Mouse (Mus musculus): ENCODE data around the gene Tmem151a.

Tmem151a gene

DNA sequence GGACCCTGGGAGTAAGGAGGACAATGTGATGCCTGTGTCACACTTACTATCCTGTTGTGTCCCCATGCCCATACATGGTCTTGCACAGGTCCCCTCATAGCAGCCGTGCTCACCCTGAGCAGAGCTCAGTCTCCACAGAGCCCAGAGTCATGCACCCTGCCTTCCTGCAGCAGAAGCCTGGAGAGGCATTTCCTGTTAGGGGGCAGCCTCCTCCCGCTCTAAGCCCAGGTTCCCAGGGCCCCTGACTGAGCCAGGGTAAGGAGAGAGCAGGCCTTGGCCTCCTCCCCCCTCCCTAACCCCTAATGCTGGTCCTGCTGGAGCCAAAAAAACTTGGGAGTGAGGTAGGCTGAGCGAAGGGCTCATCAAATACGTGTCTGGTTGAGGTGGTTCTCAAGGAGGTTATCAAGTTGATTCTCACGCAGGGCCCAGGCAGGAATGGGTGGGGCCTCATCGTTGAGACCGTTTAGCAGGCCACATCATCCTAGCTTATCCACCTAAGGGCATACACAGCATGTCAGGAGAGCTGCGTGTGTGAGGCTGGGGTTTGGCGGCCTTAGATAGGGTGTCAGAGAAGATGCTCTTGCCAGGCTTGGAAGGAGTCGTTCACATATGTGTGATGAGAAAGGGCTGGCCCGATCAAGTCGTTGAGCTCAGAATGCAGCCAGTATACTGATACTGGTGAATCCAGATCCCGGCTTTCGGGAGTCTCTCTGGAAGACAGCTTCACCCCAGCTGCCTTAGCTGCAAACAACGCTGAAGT lies 18.1 kb downstream of the Tmem151a start:
- DNase-seq (ENCODE audit: low spot score): no peak

DNA sequence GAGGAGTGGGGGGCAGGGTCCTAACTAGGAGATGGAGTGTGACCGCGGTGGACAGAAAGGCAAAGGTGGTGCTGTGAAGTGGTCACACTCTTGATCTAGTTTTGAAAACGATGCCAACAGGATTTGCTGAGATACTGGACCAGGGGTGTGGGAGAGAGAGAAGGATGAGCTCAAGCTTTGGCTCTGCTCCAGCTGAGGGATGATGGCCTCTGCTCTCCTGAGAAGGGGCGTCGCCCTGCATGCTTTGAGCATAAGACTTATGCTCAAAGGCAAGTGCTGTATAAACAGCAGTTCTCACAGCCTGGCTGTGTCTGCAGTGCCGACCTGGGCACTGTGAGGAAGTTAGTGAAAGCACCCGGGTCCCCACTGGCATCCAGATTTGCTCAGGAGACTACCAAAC lies 20.2 kb downstream of the Tmem151a start:
- DNase-seq (ENCODE audit: low spot score): peak; percentile 72

DNA sequence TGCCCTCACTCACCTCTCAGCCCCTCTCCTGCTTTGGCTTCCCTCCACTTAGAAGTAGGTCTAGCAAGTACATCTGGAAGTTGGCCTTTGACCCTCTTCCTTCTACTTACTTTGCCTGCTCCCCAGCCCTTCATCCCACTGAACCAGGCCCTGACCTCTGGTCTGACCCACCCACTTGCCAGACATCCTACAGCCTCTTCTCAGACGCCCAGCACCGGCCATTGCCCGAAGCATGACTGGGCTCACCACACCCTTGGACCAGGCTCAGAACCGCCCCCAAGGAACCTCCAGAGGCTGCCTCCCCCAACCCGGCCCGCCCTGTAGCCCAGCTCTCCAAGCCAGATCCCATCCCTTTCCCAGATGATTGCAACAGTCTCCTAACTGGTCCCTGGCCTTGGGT lies 22.9 kb downstream of the Tmem151a start:
- peak; percentile 73 for DNase-seq (ENCODE audit: low spot score)

DNA sequence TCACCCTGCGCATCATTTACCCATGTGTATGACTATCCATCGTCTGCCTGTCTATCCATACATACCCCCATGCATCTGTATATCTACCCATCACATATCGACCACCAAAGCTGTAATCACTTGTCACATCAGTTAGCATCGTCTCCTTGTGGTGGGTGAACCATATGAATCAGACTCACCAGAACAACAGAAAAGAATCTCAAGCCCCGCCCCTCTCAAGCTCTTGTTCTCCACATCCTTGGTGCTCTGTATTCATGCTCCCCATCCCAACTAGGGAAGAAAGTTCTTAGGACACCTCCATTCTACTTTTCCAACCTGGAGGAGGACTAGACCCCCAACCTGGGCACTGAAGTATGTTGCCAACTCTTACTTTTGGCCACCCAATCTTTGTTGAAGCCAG lies 23.3 kb downstream of the Tmem151a start:
- DNase-seq (ENCODE audit: low spot score): no peak

DNA sequence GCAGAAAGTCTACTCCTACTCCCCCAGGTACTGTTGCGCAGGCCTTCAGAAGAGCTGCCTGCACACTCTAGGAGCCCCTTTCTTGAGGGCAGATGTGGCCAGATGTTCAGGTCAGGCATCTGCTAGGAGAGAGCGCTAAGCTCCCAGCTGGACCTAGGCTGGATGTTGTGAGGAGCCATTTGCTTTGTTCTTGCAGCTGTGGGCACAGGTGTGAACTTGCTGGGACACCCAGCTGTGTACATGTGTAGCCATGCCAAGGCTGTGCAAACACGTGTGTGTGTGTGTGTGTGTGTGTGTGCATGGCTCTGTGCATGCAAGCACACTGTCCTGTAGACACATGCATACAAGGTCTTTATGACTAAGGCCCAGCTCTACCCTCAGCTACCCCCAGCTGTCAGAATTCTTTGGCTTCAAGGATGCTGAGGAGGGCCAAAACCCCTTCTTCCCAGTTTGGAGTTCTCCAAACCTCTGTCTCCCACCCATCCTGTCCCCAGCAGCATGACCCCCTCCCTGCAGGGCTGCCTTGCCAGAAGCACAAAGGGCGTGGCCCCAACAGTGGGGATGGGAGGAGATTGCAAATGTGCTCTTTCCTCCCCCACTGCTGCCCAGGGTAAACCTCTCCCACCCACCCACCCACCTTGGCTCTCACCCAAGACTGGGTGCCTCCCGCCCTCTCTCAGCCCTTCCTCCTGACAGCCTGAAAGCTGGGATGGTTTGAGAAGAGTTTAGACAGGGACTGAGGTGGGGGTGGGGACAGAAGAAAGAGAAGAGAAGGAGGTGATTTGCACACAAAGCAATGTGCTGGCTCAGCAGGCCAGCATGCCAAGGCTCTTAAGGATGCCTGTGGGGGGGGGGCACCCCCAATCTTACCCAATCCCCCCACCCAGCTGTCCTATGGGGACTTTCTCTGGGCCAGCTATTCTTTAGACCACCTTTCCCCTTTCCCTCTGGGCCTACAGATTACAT lies 24.7 kb downstream of the Tmem151a start:
- DNase-seq (ENCODE audit: low spot score): peak; percentile 70

DNA sequence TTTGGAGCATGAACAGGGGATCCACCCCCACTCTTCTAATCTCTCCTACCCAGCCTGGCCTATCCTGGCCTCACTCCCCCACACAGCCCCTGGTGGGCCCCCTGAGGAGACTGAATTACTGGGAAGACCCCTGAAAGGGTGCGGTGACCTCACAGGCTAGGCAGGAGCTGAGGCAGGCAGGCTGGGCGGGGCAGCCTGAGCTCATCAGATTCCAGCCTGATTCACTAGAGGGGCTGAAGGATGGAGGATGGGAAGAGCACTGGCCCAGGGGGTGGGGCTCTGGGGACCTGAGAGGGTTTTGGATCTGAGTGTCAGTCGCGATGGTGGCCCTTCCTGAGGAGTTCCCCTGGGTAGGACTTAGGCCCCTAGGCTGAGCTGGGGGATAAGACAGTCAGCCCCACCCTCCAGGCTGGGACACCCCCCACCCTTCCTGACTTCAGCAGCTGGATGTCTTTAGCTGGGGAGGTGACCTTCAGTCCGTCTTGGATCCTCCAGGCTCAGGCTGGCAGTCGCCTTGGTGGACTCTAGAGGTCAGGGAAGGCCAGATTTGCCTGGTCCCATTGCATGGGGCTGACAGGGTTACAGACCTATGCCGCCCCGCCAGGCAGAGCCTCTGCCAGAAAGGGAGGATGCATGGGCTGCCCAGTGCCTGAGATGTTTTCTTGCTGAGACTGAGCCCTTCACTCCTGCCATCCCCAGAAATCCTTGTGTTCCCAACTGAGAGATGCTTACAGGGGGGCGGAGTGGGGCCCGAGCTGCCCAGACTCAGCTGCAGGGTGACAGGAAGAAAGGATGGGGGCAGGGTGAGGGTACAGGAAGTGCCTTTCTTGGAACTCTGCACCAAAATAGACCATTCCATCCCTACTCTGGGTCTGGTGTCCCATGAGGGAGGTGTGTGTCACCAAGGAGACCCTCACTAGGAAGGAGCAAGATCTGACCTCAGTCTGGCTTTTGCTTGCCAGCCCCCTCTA lies 26.2 kb downstream of the Tmem151a start:
- DNase-seq (ENCODE audit: low spot score): peak; percentile 60

DNA sequence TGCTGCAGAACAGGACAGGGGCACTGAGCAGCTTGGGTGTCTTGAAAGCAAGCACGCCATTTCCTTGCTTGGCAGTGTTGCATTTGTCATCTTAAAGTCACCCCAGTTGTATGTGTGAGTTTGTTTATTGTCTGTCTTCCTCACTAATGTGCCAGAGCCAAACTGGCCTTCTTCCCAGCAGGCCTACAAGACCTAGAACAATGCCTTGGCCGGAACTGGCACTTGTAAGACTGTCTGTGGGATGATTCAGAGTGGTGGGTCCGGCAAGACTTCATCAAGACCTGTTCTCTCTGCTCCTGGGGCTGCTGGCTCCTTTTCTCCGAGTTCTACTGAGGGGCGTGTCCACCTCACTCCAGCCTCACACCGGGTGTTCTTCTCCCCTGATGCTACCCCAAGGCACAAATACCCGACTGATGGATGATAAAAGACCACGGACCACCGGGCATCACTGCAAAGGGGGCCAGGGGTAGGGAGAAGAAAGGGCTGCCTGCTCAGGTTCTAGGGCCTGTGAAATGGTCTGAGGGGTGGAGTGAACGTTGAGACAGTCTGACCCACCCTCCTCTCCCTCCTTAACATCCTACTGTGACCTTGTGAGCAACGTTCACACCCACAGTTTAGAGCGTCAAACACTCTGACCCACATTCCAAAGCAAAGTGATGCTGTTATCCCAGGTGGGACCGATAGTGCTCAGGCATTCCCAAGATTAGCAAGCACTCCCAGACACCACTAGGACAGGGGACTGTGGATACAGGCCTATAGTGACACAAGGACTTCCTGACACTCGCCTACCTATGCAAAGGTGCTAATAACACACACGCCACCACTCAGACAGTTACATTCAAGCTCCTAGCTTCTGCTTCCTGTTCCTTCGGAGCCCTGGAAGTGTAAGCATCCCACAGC lies 27.2 kb downstream of the Tmem151a start:
- no peak for DNase-seq (ENCODE audit: low spot score)

DNA sequence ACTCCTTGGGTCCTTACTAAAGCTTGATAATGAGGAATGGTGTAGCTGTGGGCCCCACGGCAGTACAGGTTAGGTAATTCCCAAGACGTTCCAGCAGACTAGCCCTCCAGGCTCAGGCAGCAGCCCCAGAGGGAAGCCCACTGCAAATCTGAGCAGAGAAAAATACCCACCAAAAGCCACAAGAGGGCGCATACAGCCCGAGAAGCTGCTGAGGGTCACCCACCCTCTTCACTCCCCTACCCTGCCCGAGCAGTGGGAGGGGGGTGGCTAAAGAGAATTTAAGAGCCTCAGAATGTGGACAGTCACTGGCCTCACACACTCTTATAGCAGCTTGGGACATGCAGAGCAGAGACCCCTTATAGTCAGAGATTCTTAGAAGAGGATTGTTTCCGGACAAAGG lies 29.1 kb downstream of the Tmem151a start:
- no peak for DNase-seq (ENCODE audit: low spot score)

DNA sequence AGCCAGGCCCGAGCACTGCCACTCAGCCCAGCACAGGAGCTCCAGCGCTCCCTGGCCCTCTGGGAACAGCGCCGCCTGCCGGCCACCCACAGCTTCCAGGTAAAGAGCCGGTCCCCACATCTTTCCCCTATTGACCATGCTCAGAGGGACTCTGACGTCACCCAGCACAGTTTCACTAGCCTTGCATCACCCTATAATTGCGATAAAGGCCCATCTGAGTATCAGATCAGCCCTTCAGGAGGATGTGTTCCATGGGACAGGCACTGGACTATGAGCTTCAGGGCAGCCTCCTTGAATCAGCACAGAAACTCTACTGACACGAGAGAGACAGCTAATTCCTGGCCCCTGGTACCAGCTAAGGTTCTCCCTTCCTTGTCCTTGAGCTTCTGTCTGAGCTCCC lies 31.4 kb downstream of the Tmem151a start:
- DNase-seq (ENCODE audit: low spot score): peak; percentile 66

DNA sequence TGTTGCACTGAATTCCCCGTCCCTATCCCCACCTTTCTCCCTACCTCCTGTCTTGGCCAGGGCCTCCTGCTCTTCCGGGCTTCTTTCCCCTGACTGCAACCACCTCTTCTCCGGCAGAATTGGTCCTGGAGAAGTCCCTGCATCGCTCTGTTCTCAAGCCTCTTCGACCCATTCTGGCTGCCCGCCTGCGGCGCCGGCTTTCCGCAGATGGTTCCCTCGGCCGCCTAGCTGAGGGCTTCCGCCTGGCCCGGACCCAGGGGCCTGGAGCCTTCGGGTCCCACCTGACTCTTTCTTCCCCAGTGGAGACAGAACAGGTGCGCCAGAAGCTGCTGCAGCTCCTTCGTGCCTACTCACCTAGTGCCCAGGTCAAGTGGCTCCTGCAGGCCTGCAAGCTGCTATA lies 32.5 kb downstream of the Tmem151a start:
- no peak for DNase-seq (ENCODE audit: low spot score)

DNA sequence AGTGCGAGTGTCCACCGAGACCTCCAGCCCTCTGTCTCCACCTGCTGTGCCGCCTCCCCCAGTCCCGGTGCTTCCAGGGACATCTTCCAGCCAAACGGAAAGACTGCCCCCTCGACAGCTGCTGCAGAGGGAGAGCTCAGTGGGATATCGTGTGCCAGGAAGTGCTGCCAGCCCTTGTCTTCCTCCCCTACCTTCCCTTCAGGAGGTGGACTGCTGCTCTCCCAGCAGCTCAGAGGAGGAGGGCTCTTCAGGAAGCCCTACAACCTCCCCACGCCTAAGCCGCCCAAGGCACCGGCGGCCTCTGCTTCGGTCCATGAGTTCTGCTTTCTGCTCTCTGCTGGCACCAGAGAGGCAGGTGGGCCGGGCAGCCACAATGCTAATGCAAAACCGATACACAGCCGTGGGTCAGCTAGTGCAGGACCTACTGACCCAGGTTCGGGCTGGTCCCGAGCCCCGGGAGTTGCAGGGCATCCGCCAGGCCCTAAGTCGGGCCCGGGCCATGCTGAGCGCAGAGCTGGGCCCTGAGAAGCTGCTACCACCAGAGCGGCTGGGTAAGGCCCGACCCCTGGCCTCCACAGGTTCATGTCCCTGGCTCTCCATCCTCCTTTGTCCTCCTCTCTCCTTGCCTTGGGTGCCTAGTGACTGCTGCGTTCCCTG lies 33.0 kb downstream of the Tmem151a start:
- DNase-seq (ENCODE audit: low spot score): no peak

DNA sequence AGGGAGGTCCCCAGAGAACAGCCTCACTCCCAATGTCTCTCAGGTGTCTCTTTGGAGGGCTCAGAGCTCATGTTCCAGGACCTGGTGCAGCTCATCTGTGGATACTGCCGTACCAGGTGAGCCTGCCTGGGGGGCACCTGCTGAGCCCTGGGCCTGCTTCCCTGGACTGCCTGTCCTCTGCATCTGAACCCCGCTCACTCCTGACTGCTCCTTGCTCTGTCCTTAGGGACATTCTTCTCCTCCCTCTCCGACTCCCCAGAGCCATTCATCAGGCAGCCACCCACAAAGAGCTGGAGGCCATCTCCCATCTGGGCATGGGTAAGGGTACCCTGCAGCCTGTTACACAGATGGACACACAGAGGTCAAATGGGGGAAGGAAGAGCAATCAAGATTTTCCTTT lies 33.8 kb downstream of the Tmem151a start:
- no peak for DNase-seq (ENCODE audit: low spot score)

DNA sequence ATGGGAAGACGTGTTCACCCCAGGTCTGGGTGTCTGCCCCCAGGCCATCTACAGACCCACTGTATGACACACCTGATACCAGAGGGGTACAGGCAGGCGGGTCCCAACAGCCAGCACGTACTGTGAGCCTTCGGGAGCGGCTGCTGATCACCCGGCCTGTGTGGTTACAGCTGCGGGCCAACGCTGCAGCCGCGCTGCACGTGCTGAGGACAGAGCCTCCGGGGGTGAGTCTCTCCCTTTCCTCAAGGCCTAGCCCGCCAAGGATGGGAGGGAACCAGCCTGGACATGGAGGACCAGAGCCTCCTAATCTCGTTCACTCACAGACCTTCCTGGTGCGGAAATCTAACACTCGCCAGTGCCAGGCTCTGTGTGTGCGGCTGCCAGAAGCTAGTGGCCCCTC lies 34.3 kb downstream of the Tmem151a start:
- no peak for DNase-seq (ENCODE audit: low spot score)

DNA sequence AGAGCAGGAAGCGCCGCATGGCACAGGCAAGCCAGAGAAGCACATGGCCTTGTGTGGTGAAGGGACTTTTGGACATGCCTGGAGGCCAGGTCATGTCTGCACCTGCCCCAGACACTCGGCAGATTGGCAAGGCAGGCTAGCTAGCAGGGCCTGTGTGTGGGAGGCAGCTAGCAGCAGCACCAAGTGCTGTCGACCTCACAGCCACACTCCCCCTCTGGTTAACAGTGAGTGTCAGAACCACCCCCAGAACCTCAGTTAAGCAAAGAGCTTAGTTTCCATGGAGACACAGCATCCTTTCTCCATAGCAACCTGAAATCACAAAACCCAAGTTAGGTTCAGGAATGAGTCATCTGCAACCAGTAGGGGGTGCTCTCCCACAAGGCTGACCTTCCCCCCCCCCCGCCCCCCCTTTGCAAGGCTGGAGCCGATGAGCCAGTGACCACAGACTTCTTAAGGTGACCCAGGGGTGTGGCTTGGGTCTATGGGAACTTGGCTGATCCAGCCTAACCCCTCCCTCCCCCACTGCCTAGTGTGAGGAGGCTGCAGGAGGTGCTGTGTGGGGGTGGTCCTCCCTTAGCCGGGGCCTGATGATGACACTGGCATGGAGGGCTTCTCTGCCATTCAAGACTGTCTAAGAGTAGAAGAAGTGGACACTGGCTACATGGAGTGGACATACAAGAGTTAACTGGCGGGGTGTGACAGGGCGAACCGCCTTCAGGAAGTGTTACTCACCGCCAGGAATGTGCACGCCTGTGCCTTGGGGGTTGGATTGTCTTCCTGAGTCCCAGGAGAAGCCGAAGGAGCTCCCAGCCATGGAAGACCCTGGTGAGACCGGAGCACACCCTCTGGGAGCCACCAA lies 35.1 kb downstream of the Tmem151a start, which contains the start of gene Rin1:
TSS of gene Rin1 (plus strand) at position 435 of the 859 bp plus-strand sequence.
- DNase-seq (ENCODE audit: low spot score): peak; percentile 78

DNA sequence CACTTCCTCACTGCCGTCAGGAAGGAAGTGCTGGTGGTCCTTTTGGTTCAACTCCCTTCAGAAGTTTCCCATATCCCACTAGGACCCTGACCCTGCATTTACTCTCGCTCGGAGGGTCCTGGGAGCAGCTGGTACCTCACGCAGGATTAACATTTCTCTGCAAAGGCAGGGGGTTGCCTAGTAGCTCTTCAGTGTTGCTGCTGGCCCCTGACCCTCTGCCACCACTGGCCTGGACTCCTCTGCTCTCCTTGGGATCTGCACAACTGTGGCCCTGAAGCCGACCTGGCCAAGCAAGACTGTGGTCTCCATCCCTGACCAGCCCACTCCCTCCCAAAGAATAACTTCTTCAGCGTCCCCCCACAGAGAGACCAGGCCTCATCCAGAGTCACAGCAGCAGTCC lies 36.0 kb downstream of the Tmem151a start:
- DNase-seq (ENCODE audit: low spot score): no peak

DNA sequence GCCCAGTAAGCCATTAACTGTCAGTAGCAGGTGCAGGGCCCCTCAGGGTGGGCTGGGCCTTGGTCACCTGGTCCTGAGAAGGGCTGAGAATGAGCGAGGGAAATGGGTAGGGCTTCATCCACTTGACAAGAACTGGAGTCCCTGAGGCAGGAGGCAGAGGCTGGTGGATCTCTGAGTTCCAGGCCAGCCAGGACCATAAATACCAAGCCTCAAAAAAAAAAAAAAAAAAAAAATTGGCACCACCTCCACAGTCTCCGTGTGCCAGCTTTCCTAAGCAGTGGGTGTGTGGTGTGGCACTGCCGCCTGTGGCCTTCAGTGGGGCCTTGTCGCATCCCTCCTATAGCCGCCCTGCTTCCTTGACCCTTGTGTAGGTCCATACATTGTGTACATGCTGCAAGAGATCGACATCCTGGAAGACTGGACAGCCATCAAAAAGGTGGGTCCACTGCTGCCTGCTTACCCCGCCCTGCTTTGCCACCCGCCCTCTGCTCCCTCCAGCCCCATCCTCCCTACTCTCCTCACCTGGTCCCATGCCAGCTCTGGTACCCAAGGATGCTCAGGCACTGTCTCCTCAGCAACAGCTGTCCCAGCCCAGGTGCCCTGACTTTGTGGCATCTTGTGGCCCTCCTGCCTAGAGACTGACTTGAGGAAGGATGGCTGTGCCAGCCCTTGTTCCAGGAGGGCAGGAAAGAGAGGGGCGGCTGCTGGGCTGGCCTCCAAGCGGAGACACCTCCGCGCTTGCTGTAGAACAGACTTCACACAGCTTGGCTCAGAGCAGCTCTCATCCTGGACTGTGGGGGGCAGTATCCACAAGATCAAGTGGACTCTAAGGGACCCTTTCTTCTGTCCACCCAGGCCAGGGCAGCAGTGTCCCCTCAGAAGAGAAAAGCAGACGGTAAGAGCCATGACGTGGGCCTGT lies 36.9 kb downstream of the Tmem151a start:
- no peak for DNase-seq (ENCODE audit: low spot score)

DNA sequence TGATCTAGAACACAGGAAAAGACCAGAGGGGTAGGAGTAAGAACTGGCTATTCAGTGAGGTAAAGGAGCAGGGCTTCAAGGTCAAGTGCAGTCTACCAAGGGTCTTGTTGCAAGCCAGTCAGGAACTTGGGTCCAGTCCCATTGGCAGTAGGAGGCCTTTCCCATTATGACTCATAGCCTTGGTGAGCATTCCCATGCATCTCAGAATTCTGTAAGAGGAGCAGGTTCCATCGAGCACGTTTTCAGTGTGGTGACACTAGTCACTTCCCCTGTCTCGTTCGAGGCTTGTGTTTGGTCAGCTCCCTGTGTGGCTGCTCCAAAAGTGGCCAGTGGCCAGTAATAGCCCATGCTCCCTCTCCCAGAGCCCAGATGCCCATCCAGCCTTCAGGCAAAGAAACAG lies 39.8 kb downstream of the Tmem151a start:
- no peak for DNase-seq (ENCODE audit: low spot score)

DNA sequence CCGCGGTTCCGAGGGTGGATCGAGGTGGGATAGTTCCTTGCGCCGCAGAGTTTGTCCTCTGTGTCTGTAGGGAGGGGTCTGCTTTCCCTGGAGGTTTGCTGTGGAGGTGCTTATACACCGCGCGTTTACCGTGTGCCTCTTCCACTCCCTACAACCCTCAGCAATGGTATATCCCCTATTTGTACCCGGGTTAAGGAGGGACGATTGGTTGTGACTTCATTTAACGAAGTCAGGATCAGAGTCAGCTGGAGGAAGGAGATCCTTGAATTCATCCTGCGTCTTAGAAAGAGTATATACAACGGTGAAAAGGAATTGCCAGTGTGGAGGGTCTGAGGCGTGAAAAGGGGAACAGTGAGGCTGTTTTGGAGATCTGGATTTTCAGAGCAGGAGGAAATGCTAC lies 43.7 kb downstream of the Tmem151a start:
- no peak for DNase-seq (ENCODE audit: low spot score)

Measured in urinary bladder, postnatal 14 days (tissue).